Mouse (Mus musculus) kidney, adult 8-10 months (tissue): ENCODE results near the gene Dram1.
A peak's percentile ranks its signal among the peaks of the same experiment; 100 is the strongest.
"Not testable (repeated sequence)": the region's sequence is repeated elsewhere in the genome, so short reads cannot be mapped to it uniquely, and the experiment has no call there.

Experiments
- DNase-seq, 2 experiments: peaks; one replicate each; pipeline ENCODE4 v3.0.0; 2022

The Dram1 gene

DNA sequence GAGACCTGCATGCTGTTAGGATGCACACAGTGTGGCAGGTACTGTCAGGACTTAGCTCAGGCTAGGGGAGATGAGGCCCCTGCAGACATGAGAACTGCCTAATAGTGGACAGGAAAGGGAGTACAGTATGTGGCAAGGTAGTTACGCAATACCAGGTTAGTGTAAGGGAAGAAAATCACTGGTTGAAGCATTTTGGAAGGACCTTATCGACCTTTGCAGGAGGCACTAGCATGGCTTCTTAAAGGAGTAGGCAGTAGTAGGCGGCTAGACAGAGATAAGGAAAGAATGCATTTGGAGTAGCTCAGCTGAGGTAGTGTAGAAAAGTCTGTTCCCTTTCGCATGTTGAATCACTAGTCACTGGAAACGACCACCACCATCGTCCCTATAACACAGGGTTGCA is 6.9 kb upstream of the Dram1 start:
- DNase-seq = peak in 1 of 2 experiments; percentile 29

DNA sequence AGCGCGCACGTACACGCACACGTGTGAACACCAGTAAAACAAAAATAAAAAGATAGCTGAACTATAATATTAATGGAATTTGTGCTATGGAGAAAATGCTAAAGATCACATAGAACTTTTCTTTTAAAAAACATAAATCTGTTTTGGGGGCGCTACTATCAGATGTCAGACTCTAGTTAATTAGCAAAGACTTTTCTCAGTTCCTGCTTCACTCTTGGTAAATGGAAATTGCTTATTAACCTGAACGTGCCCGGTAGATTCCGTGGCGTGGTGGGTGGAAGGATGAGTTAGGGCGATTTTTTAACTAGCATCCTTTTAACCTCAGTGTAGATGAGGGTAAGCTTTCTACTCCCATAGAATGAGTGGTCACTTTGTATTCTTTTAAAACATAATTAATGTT is 6.4 kb upstream of the Dram1 start:
- no peak for DNase-seq

DNA sequence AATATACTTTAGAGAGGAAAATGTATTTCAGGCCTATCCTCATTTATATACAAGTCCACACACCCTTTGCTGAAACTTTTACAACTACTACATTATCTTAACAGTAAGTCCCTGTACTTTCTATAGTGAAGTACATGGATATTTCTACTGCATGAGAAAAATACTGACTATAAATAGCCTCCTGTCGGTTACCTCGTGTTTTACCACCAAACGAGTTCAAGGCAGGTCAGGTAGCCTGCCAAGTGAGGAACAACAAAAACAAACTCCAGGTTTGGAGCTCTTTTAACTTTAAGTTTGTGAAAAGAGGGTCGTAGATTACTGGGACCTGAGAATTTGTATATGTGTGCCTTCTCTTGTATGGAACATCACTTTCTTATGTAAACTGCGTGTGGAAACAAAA is 5.2 kb upstream of the Dram1 start:
- no peak for DNase-seq

DNA sequence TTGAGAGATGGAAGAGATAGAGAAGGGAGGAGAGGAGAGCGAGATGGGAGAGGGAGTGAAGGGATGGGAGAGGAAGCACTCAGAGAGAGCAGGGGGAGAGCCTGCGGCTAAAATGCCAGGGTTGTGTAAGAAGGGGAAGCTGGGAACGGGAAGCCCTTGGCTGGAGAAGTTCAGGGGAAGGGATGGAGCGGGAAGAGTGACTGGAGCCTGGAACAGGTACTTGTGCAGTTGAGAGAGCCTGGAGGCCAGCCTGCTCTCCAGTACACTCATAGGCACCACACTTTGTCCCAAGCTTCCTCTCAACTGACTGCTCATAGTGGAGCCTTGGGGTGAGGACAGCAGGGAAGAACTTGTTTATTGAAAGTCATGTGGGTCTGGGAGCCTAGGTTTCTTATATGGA is 4.6 kb upstream of the Dram1 start:
- DNase-seq = no peak

DNA sequence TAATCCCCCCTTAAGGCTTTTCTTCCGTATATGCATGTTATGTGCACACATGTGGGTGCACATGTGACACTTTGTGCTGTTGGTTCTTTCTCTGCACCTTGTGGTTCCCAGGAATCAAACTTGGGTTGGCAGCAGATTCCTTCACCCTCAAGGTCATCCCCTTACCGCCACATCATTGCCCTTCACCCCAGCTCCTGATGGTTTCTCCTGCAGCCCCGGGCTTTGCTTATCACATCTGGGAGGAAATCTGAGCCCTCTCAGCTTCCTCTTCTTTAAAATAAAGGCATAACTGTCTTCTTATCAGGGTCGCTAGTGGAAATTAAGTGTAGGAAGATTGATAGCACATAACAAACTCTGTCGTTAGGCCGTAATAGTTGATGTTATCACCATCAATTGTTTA is 3.1 kb upstream of the Dram1 start:
- no peak for DNase-seq

DNA sequence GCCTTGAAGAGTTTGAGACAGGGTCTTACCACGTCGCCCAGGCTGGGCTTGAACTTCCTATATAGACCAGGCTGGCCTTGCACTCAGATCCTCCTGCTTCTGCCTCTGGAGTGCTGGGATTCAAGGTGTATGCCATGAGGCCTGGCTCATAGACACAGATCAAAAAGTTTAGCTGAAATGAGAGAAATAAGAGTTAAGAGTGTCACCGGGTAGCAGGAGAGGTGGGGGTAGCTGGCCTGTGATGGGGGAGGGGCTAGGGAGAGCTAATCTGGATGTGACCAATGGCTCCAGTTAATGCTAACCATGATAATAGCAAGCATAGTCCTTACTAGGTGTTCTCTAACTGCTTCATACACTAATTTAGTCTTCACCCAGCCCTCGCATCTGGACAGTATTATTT is 2.4 kb upstream of the Dram1 start:
- no peak for DNase-seq

DNA sequence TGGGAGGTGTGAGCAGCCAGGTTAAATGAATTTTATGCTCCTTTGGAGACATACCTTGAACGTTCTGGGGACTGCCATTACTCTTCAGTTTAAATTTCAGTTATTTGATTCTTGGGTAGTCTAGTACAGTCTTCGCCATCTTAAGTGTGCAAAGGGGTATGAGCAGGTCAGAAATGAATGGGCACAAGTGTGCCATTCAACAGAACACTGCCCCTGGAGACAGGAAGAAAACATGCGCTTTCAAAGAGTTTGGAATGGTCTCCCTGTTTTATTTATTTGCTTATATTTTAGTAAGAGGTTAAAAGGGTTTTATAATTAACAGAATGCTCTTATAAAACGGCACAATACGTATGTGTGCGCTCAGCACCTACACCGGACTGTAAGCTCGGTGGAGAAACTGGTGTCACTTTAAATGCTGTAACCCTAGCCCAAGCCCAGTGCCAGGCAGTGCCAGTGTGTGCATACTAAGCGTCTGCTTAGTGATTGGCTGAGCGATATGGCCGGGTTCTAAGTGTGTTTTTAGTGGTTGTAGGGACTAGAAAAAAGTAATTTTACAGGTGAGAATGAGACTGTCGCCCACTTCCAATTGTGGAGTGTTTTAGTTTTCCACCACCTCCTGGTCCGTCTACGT is 1.7 kb upstream of the Dram1 start:
- DNase-seq = peak; percentile 22 to 45

DNA sequence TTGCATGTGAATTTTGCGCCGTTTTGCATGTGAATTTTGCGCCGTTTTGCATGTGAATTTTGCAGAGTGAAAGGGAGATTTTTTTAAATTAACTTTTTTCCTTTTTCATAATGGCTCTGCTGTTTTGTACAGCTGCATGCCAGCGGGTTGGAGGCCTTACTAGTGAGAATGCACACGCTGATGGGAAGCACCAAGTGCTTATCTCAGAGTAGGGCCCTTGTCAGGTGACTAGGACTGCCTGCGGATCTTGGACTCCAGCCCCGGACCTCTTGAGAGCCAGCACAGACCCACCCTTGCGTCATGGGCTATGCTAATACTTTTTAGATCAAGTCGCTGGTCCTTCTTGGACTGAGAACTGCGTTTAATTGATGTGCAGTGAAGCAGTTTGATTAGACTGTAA is 1.1 kb upstream of the Dram1 start:
- peak; percentile 37 to 47 for DNase-seq

DNA sequence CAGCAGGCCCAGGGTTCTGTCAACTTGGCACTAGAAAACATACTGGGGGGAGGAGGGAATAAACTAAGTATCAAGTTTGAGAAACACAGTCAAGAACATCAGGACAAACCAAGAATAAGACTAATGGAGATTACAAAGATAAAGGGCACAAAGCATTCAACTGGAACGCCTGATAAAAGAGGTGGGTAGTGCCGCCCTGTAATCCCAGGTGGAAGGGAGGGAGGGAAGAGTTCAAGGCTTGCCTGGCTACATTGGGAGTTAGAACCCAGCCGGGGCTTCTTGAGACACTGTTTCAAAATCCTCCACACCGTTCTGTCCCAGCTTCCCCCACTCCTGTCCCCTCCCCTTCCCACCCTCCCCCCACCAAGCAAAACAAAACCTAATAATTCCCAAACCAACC is 1.2 kb downstream of the Dram1 start:
- DNase-seq = no peak

DNA sequence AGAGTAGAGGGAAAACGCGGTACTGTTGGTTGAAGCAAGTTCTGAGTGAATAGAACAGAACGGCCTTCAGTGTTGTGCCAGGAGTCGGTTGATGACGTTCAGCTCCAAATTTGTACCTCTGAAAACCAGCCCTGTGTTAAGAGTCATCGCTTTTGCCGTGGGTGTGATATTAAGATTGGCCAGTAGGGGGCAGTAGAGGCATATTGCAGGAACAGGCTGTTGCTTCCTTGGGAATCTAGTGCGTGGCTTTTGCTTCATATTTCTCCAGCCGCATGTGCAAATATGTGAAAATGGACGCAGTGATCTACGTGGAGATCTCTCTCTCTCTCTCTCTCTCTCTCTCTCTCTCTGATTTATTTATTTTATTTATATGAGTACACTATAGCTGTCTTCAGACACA is 2.1 kb downstream of the Dram1 start:
- peak; percentile 75 to 90 for DNase-seq

DNA sequence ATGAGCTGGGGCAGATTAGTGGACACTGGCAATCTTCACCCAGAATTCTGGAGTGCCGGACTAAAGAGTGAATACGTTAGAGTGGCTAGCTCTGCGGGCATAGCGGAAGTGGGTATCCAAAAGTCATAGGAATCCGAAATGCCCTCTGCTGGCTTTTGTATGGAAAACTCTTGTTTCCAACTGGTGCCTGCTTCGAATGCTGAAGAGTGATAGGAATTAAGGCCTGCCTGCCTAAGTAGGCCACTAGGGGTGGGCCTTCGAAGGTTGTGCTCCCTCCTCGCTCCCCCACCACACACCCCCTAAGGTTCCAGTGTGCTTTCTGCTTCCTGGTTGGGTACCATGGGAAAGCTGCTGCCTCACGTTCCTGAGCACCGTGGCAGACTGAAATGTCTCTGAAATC is 3.9 kb downstream of the Dram1 start:
- DNase-seq = no peak

DNA sequence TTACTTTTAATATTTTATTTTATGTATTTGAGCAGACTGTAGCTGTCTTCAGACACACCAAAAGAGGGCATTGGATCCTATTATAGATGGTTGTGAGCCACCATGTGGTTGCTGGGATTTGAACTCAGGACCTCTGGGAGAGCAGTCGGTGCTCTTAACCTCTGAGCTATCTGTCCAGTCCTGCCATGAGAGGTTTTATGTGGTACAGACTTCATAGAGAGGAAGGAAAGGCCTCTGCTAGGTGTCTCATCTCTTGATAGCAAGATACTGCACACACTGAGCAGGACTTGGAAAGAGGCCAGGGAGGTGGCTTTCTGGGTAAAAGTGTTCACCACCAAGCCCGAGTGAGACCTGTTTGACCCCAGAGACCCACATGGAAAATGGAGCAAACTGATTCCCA is 5.9 kb downstream of the Dram1 start:
- DNase-seq = not testable (repeated sequence)

DNA sequence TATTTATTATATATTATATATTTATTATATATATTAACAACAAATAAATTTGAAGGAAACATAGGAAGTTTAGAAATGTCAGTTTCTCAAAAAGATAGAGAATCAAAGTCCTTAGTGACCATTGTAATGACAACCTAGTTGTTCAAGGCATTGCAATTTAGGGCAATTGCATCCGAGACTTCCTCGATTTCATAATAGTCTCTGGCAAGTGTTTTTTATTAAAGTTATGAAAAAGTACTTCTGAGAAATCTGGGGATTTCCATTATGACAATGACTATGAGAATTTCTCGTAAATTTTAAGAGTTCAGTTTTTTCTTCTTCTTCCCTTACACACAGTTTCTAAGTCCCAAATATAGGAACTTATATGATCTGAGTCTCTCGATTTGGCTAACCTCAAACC is 6.4 kb downstream of the Dram1 start:
- DNase-seq = no peak

DNA sequence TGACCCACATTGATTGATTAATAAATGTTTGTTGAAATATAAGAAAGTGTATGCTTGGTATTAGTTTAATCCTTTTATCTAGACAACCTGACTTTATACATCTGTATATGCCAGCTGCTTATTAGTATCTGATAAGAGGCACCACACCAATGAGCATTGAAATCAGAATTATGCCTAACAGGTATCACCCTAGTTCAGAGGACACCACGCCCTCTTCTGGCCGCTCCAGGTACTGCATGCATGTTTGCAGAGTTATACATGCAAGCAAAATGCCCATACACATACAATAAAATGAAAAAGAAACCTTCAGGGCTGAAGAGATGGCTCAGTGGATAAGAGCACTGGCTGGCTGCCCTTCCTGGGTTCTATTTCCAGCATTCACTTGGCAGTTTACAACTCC is 7.1 kb downstream of the Dram1 start:
- DNase-seq = no peak

DNA sequence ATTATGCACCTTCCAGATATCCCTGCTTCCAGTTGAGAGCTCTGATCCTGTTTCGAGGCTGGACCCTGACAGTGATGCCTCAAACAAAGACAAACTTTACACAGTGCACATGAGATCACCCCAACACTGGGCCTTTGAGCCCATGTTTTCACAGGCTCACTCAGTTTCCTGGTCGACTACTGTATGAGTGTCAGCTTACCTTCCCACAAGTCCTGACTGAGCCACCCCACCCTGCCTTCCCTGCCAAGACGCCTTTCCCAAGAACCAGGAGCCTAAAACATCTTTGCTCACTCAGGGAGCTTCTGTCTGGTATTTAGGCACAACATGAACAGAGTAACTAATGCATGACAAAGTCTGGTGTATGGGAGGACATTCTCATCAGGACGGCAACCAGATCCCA is 9.6 kb downstream of the Dram1 start:
- DNase-seq = no peak

DNA sequence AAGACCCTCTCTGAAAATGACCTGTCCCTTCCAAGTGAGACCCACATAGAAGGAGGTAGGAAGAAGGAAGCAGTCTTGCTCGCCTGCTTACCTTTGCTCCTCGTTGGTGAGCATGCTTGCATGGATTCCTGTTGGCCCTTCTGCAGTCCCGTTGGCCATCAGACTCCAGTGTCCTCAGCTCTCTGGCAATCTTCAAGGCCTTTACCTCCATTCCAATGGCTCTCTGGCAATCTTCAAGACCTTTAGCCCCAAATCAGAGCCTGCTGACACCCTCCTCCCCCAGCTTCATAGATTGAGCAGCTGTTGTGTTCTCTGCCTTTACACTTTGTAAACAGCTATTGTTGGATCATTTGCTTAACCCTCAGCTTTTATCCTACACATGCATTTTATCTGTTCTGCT is 14.7 kb downstream of the Dram1 start:
- no peak for DNase-seq

DNA sequence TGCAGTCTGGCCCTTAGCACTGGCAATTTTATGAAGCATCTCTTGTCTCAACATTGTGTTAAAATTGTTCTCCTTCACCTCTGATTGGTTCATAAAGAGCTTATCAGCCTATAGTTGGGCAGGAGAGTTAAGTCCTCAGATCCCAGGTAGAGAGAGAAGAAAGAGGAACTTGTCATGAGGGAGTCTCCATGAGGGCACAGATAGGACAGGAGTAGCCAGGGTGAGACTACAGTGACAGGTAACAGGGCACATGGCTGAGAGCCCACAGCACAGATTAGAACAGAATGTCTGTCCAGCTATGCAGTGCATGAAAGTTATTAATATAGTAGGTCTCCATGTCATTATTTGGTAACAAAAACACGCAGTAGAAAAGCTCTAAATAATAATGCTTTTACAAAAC is 16.7 kb downstream of the Dram1 start:
- no peak for DNase-seq

DNA sequence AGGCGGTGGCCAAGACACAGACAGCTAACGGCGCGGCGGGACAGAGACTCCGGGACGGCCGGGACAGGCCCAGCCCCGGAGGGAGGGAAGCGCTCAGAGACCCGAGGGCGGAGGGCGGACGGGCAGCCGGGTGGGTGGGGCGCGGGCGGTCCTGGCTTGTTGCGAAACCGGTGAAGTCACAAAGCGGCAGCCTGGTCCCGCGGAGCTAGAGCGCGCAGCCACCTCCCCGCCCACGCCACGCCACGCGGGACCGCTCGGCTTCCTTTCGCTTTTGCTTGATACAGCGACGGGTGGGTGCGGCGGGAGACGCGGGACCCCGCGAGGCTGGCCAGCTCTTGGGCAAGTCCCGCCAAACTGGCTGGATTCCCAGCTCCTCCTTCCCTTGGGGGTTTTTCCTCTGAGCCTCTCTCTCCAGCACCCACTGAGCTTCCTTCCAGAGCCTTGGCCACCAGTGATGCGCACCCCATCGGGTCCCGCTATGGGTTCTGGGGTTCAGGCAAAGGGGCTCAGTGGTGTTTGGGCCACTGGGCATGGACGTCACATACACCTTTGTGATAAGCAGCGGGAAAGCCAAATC is 21.8 kb downstream of the Dram1 start:
- DNase-seq = peak; percentile 59 to 60

DNA sequence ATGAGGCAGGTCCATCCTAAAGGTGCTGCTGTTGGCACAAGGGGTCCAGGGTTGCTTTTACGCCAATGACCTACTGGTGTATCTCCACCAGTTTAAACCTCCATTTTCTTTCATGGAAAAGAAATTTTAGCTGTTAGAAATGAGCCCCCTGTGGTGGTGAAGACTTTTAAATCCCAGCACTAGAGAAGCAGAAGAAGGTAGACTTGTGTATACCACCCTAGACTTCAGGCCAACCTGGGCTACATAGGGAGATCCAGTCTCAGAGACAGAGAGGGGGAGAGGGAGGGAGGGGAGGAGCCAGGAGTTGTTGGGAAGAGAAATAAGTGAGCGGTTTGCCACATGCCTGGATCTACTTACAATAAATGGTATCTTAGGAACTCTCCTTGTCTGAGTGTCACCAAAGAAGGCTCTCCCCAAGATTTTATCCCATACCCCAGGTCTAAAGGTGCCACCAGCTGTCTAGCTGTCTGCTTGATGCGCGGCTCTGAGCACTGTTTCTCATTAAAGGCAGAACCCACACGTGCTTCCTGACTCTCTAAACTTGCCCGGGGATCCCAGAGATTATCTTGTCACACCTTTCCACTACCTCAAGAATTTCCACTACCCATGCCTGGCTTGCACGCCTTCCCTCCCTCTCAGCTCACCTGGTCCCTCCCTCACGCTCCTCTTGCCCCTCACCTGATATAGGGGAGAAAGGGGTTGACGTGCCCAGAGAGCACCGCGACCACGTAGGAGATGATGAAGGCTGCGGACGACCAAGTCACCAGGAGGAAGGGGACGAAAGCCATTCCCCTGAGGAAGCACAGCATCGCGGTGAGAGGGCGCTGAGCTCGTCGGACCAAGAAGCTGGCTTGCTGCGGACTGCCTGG is 22.5 kb downstream of the Dram1 start:
- no peak for DNase-seq

DNA sequence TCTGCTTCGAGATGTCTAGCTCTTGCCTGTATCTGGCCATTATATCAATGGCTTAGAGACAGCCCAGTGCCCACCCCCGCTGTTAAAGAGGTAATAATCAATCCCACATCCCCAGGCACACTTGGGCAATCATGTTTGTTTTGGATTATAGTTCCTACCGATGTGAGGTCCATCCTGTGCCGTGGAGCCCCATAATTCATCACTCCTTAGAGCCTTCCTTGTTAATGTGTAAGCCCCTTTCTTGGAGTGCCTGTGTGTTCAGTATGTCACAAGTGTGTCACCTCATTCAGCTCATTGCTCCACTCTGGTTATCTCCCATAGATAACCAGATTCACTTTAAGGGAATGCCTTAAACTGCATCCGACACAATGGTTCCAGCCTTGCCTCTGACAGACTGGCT is 24.3 kb downstream of the Dram1 start:
- DNase-seq = no peak

DNA sequence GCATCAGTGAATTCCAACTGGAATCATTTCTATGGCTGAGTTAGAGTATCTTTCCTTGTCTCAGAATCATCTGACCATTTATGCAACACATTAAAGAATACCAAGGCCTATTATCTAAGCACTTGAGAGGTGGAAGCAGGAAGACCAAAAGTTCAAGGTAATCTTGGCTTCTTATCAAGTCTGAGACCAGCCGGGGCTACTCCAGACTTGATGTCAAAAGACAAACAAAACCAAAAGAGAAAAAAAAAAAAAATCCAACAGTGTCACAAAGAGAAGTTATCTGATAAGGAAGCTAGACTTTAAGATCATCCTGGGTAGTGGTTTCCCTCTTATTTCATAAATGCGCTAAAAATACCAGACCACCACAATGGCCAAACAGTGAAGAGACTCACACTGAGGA is 26.3 kb downstream of the Dram1 start:
- no peak for DNase-seq

DNA sequence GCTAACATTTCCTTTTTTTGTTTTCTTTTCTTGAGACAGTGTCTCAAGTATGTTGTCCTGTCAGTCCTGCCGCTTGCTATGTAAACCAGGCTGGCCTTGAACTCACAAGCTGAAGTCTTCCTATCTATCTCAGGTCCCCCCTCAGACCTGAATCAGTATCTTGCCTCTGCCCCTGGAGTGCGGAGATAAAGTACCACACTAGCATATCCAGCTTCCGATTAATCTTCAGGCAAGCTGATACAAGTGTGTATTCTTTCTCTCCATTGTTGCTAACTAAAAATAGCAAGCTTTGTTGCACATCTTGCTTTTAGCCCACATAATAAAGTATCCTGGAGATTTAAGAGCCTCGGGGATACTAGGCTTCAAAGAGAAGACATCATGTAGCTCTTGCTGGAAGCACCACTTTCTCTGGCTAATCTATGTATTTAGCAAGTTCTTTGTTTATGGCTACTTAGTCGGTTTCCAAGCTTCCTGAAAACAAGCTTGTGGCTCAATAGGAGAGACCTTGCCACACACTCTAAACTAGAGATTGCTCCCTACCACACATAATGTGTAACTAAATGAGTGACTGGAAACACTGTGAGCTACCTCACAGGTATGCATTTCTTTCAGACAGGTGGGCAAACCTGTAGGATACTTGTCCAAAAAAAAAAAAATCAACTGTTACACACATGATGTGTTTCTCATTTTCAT is 27.3 kb downstream of the Dram1 start:
- DNase-seq = no peak

DNA sequence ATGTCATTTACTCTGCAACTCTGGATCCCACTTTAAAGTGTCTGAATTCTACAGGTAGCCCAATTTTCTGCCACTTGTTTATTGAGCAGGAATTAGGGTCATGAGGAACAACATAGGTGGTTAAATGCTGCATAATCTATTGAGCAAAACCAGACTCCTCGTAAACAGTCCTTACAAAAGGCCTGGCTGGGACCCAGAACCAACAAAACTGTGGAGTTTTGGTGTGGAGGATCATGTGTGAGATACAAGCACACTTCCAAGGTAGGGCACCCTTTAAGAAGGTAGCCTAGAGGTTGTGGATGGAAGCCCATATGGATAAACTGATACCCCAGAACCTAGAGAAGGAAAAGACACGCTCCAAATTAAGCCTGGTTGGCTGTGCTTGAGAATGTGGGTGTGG is 28.2 kb downstream of the Dram1 start:
- DNase-seq = no peak

DNA sequence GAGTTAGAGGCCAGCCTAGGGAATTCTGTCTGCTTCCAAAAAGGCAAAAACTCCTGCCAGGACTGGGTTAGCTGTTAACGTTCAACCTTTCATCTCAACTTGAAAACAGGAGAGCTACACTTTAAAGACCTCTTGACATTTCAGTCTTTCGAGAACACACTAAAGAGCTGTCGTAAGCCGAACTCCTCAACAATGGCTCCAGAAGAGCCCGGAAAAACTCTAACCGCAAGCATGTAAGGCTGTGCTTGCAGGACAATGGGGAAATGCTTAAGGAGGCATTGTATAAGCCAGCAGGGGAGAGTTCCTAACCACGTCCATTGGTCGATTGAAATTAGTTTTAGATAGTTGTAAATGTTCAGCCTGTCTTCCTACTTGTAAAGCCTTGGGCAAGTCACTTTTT is 29.1 kb downstream of the Dram1 start:
- DNase-seq = no peak
